Mouse (Mus musculus): ENCODE data around the gene Spg7. TPM values are rescaled to one million over a fixed set of nuclear protein-coding genes. Genes with fewer than 3 reads are reported as not detected.

The Spg7 gene
- polyA plus RNA-seq, 1 experiment from 2014 or later, result 43.0 TPM

DNA sequence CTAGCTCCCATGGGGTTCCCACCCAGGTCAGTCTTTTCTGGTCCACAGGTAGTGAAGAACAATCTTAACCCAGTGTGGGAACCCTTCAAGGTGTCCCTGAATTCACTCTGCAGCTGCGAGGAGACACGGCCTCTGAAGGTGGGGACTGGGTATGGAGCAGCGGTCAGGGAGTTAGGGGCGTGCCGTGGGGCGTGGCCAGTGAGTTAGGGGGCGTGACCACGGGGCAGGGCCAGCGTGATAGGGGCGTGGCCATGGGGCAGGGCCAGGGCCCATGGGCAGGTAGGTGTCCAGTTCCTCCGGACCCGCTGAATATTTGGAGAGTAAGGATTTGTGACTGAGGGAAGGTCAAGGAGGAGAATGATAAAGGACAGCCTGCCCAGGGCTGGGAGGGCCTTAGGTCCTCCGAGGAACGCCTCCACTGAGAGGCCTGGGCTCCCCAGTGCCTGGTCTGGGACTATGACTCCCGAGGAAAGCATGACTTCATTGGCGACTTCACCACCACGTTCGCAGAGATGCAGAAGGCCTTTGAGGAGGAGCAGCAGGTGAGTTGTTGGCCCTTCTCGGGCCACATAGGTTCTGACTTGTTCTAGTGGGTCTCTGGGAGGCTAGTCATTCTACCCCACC, 63.6 kb downstream of the Spg7 start:
- H3K27ac ChIP-seq (ENCODE audit: low read length), result no peak overlapping the region
- peaks cover 9% of the 10 kb centered on the region; the same call in 1 of the 2 replicates for H3K4me1 ChIP-seq (ENCODE audit: control insufficient read depth, insufficient read depth, low read length)
- no peak overlapping the region for H3K4me3 ChIP-seq (replicated peaks; ENCODE audit: low read length)
- H3K27me3 ChIP-seq (ENCODE audit: control insufficient read depth, insufficient read depth, low read length), result 0 out of 2 replicates have a peak, but pooled peaks cover 4% of the 10 kb centered on the region
- no peak overlapping the region for H3K9ac ChIP-seq (ENCODE audit: low read length)
- WGBS, result 8% methylated on average over 19 of the region's 19 CpGs
- no peaks in the 10 kb centered on the region for H3K9me3 ChIP-seq (replicated peaks; ENCODE audit: control insufficient read depth, low read length)
- peak overlapping the region; percentile 38 for H3K4me2 ChIP-seq (ENCODE audit: low read depth, low read length)
- ATAC-seq (ENCODE audit: insufficient read depth, low FRiP score), result peak; percentile 75; the same call in 1 of the 2 replicates
- no peaks in the 10 kb centered on the region for H3K36me3 ChIP-seq (ENCODE audit: control insufficient read depth, insufficient read depth, low read length)

DNA sequence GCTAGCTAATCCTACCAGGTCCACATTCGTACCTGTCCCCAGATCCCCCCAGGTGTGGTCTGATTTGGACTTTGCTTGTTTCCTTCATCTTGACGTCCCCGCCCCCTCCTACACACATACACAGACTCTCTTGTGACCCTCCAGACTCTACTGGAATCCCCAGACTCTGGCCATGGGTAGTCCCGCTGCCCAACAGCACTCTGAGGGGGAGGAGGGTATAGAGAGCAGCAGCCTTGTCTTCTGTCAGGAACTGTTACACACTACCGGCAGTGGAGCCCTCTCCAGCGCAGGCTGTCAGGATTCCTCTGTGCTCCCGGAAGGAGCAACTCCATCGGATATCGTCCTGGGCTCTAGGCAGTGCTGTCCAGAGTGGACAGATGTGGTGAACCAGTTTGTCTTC, 68.3 kb downstream of the Spg7 start:
- Histone ChIP-seq H3K9me3 (replicated peaks; ENCODE audit: control insufficient read depth, low read length) (no peaks in the 10 kb centered on the region), H3K9ac (ENCODE audit: low read length) (no peak overlapping the region), H3K36me3 (ENCODE audit: control insufficient read depth, insufficient read depth, low read length) (no peaks in the 10 kb centered on the region), H3K4me1 (ENCODE audit: control insufficient read depth, insufficient read depth, low read length) (peaks cover 8% of the 10 kb centered on the region; the same call in 1 of the 2 replicates), H3K4me3 (replicated peaks; ENCODE audit: low read length) (no peak overlapping the region), H3K4me2 (ENCODE audit: low read depth, low read length) (no peak overlapping the region), H3K27ac (ENCODE audit: low read length) (no peak overlapping the region), H3K27me3 (ENCODE audit: control insufficient read depth, insufficient read depth, low read length) (0 out of 2 replicates have a peak, but pooled peaks cover 4% of the 10 kb centered on the region)
- ATAC-seq (ENCODE audit: insufficient read depth, low FRiP score), result no peak
- 52% methylated on average over 9 of the region's 9 CpGs for WGBS

DNA sequence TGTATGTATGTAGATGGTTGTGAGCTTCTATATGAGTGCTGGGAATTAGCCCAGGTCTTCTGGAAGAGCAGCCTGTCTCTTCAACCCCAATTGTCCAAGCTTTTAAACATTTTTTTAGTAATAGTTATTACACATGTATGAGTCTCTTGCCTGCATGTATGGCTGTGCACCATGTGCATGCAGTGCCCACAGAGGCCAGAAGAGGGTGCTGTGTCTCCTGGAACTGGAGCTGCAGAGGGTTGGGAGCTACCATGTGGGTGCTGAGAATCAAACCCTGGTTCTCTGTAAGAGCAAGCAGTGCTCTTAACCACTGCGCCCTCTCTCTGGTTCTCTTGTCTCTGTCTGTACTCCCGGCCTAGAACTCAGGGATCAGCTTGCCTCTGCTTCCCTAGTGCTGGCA, 70.2 kb downstream of the Spg7 start:
- no peak for ATAC-seq (ENCODE audit: insufficient read depth, low FRiP score)
- H3K4me3 ChIP-seq (replicated peaks; ENCODE audit: low read length), result no peak overlapping the region
- H3K4me1 ChIP-seq (ENCODE audit: control insufficient read depth, insufficient read depth, low read length), result peaks cover 23% of the 10 kb centered on the region
- no peaks in the 10 kb centered on the region for H3K27me3 ChIP-seq (ENCODE audit: control insufficient read depth, insufficient read depth, low read length)
- no peak overlapping the region for H3K27ac ChIP-seq (ENCODE audit: low read length)
- no peak overlapping the region for H3K9ac ChIP-seq (ENCODE audit: low read length)
- H3K36me3 ChIP-seq (ENCODE audit: control insufficient read depth, insufficient read depth, low read length), result no peaks in the 10 kb centered on the region
- no peaks in the 10 kb centered on the region for H3K9me3 ChIP-seq (replicated peaks; ENCODE audit: control insufficient read depth, low read length)
- 98% methylated on average over 2 of the region's 2 CpGs for WGBS
- no peak overlapping the region for H3K4me2 ChIP-seq (ENCODE audit: low read depth, low read length)

DNA sequence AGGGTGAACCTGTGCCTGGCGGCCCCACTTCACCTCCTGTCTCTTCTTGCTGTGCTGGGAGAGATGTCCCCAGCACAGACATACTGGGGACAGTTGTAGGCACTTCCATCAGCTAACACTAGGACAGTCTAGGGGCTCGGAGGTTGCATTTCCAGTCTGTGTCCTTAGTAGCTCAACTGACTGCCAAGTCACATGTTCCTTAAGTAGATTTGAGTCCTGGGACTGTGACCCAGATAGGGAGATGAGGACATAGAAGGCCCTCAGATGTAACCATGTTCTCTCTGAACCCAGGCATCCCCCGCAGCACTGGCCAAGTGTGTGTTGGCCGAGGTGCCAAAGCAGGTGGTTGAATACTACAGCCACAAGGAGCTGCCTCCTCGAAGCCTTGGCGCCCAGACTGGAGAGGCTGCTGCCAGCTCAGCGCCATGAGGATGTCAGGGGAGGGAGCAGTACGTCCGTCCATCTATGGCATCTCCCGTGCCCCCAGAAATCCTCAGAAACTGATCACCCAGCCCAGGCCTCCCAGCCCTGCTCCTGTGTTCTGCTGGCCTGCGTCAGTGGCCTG, 71.5 kb downstream of the Spg7 start:
- H3K4me3 ChIP-seq (replicated peaks; ENCODE audit: low read length), result no peak overlapping the region
- no peaks in the 10 kb centered on the region for H3K36me3 ChIP-seq (ENCODE audit: control insufficient read depth, insufficient read depth, low read length)
- WGBS, result 89% methylated on average over 11 of the region's 11 CpGs
- H3K4me2 ChIP-seq (ENCODE audit: low read depth, low read length), result no peak overlapping the region
- no peak overlapping the region for H3K27ac ChIP-seq (ENCODE audit: low read length)
- peaks cover 30% of the 10 kb centered on the region for H3K4me1 ChIP-seq (ENCODE audit: control insufficient read depth, insufficient read depth, low read length)
- no peak overlapping the region for H3K9ac ChIP-seq (ENCODE audit: low read length)
- H3K27me3 ChIP-seq (ENCODE audit: control insufficient read depth, insufficient read depth, low read length), result no peaks in the 10 kb centered on the region
- ATAC-seq (ENCODE audit: insufficient read depth, low FRiP score), result no peak
- no peaks in the 10 kb centered on the region for H3K9me3 ChIP-seq (replicated peaks; ENCODE audit: control insufficient read depth, low read length)

DNA sequence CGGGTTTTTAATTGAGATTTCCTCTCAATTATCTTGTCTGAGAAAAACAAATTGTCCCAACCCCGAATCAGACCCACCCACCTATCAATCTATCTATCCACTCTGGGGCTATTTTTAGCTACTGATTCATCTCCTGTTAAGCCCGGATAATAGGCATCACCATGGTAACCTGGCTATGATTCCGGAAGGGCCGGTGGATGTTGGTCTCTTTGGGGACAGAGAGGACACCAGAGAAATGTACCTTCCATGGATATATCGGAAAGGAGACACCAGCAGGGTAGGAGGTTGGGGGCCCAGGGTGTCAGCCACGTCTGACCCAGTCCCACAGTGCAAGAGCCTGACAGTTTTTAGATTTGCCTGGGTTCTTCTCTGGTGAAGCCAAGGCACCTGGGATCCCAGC, 72.7 kb downstream of the Spg7 start:
- no peak overlapping the region for H3K4me3 ChIP-seq (replicated peaks; ENCODE audit: low read length)
- H3K9ac ChIP-seq (ENCODE audit: low read length), result no peak overlapping the region
- WGBS, result 28% methylated on average over 7 of the region's 7 CpGs
- no peaks in the 10 kb centered on the region for H3K9me3 ChIP-seq (replicated peaks; ENCODE audit: control insufficient read depth, low read length)
- H3K27ac ChIP-seq (ENCODE audit: low read length), result no peak overlapping the region
- no peaks in the 10 kb centered on the region for H3K36me3 ChIP-seq (ENCODE audit: control insufficient read depth, insufficient read depth, low read length)
- H3K4me2 ChIP-seq (ENCODE audit: low read depth, low read length), result no peak overlapping the region
- no peaks in the 10 kb centered on the region for H3K27me3 ChIP-seq (ENCODE audit: control insufficient read depth, insufficient read depth, low read length)
- ATAC-seq (ENCODE audit: insufficient read depth, low FRiP score), result no peak
- H3K4me1 ChIP-seq (ENCODE audit: control insufficient read depth, insufficient read depth, low read length), result peaks cover 30% of the 10 kb centered on the region

DNA sequence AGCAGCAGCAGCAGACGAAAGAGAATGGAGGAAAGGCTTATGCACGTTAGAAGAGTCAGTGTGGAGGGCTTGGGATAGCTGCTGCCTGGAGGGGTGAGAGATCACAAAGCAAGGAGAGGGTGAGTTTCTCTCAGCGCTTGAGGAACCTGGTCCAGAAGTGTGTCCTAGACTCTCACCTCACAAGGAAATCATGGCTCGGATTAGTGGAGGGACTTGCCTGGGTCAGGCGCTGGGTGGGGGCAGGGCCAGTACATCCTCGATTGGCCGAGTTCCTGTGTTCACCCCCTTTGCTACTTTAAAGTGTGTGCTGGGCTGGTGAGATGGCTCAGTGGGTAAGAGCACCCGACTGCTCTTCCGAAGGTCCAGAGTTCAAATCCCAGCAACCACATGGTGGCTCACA, 73.1 kb downstream of the Spg7 start:
- no peak overlapping the region for H3K4me3 ChIP-seq (replicated peaks; ENCODE audit: low read length)
- H3K9me3 ChIP-seq (replicated peaks; ENCODE audit: control insufficient read depth, low read length), result no peaks in the 10 kb centered on the region
- H3K27ac ChIP-seq (ENCODE audit: low read length), result no peak overlapping the region
- H3K4me1 ChIP-seq (ENCODE audit: control insufficient read depth, insufficient read depth, low read length), result peaks cover 30% of the 10 kb centered on the region
- WGBS, result 43% methylated on average over 9 of the region's 9 CpGs
- H3K36me3 ChIP-seq (ENCODE audit: control insufficient read depth, insufficient read depth, low read length), result no peaks in the 10 kb centered on the region
- no peak for ATAC-seq (ENCODE audit: insufficient read depth, low FRiP score)
- H3K27me3 ChIP-seq (ENCODE audit: control insufficient read depth, insufficient read depth, low read length), result no peaks in the 10 kb centered on the region
- no peak overlapping the region for H3K4me2 ChIP-seq (ENCODE audit: low read depth, low read length)
- H3K9ac ChIP-seq (ENCODE audit: low read length), result no peak overlapping the region

DNA sequence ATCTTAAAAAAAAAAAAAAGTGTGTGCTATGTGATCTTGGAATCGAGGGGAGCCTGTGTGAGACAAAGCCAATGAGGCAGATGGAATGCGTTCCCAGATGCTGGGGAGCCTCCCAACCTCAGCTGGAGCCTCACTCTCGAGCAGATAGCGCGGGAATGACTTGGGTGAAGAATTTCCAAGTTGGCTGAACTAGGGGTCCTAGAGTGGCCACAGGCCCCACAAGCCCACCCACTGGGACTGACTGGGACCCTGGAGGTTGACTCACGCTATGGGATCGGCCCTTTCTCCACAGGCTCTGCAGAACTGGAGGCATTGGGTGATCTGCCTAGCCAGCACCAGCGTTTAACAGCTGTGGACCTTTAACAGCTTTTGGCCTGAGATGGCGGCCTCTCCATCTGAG, 73.5 kb downstream of the Spg7 start:
- ATAC-seq (ENCODE audit: insufficient read depth, low FRiP score), result no peak
- 69% methylated on average over 9 of the region's 9 CpGs for WGBS
- Histone ChIP-seq H3K9ac (ENCODE audit: low read length) (no peak overlapping the region), H3K9me3 (replicated peaks; ENCODE audit: control insufficient read depth, low read length) (no peaks in the 10 kb centered on the region), H3K4me1 (ENCODE audit: control insufficient read depth, insufficient read depth, low read length) (peaks cover 33% of the 10 kb centered on the region), H3K36me3 (ENCODE audit: control insufficient read depth, insufficient read depth, low read length) (no peaks in the 10 kb centered on the region), H3K4me3 (replicated peaks; ENCODE audit: low read length) (no peak overlapping the region), H3K4me2 (ENCODE audit: low read depth, low read length) (no peak overlapping the region), H3K27ac (ENCODE audit: low read length) (peak overlapping the region; percentile 87), H3K27me3 (ENCODE audit: control insufficient read depth, insufficient read depth, low read length) (no peaks in the 10 kb centered on the region)

DNA sequence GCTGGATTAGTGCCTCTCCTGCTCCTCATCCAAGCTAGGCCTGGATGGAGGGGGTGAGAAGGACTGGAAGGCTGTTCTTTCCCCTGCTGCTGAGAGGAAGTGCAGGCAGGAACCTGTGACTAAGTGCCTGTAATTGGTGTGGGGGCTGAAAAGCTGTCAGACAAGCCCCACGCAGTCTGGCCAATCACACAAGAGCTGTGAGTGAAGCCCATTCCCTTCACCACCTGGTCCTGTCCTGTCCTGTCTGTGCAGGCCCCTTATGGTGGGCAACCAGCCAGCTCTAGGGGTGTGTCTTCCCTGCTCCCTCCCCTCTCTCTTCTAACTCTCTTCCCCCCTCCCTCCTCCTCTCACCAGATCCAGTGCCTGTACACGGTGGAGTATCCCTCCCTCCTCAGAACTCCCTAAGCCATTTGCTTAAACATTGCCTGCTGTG, 74.9 kb downstream of the Spg7 start:
- ATAC-seq (ENCODE audit: insufficient read depth, low FRiP score), result peak; percentile 91

DNA sequence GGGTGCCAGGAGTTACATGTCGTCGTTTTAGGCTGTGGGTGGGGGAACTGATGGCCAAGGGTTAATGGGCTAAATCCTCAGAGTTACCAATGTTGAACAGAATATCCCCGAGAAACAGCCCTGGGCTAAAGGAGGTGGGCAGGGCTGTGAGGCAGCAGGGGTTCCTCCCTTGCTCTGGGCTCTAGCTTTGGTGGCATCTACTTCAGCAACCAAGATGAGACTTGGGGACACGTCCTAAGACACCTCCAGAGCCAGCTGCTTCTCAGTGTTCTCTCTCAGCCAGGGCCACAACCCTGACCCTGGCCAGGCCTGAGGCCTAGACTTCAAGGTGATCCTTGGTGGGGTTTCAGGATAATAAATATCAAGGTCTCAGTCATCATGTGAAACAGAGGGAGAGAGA, 76.0 kb downstream of the Spg7 start:
- no peak overlapping the region for H3K9ac ChIP-seq (ENCODE audit: low read length)
- H3K27ac ChIP-seq (ENCODE audit: low read length), result no peak overlapping the region
- peaks cover 43% of the 10 kb centered on the region for H3K4me1 ChIP-seq (ENCODE audit: control insufficient read depth, insufficient read depth, low read length)
- ATAC-seq (ENCODE audit: insufficient read depth, low FRiP score), result no peak
- H3K9me3 ChIP-seq (replicated peaks; ENCODE audit: control insufficient read depth, low read length), result no peaks in the 10 kb centered on the region
- no peak overlapping the region for H3K4me3 ChIP-seq (replicated peaks; ENCODE audit: low read length)
- no peak overlapping the region for H3K4me2 ChIP-seq (ENCODE audit: low read depth, low read length)
- H3K27me3 ChIP-seq (ENCODE audit: control insufficient read depth, insufficient read depth, low read length), result no peaks in the 10 kb centered on the region
- WGBS, result 56% methylated on average over 4 of the region's 4 CpGs
- no peaks in the 10 kb centered on the region for H3K36me3 ChIP-seq (ENCODE audit: control insufficient read depth, insufficient read depth, low read length)

More for the DNA sequence above, 74.9 kb downstream of the Spg7 start:
- Histone ChIP-seq H3K4me1 (ENCODE audit: control insufficient read depth, insufficient read depth, low read length) (peaks cover 42% of the 10 kb centered on the region), H3K9me3 (replicated peaks; ENCODE audit: control insufficient read depth, low read length) (no peaks in the 10 kb centered on the region), H3K36me3 (ENCODE audit: control insufficient read depth, insufficient read depth, low read length) (no peaks in the 10 kb centered on the region), H3K4me2 (ENCODE audit: low read depth, low read length) (no peak overlapping the region), H3K9ac (ENCODE audit: low read length) (peak overlapping the region; percentile 54), H3K27ac (ENCODE audit: low read length) (peak overlapping the region; percentile 87), H3K4me3 (replicated peaks; ENCODE audit: low read length) (no peak overlapping the region), H3K27me3 (ENCODE audit: control insufficient read depth, insufficient read depth, low read length) (no peaks in the 10 kb centered on the region)
- WGBS, result 10% methylated on average over 2 of the region's 2 CpGs
